Mouse (Mus musculus): ENCODE results near the gene Tent4a. TPM values are rescaled to one million over a fixed set of nuclear protein-coding genes. Genes with fewer than 3 reads are reported as not detected.

The Tent4a gene
- polyA plus RNA-seq, 1 experiment from 2014 or later = 8.4 TPM

DNA sequence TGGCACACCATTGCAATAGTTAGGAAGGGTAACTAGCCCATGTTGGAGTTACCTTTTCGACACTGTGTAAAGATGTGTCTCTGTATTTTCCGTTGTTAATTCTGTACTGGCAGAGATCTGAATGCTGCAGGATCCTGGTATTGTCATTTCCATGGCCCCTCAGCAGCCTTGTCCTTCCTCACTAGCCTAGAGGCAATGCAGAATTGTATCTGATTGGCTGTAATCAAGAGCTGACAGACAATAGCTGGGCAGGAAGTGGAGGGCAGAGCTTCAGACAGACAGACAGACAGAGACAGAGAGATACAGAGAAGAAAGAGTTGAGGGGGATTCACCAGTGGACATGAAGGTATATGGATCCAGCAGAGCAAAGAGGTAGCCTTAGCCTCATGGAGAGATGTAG, 75.5 kb downstream of the Tent4a start:
- 0 out of 2 replicates have a peak, but pooled peaks cover 8% of the 10 kb centered on the region for H3K4me1 ChIP-seq (ENCODE audit: control insufficient read depth, insufficient read depth, low read length)
- H3K27ac ChIP-seq (replicated peaks; ENCODE audit: low read depth, low read length) = no peak overlapping the region
- H3K9ac ChIP-seq (ENCODE audit: low read length) = no peak overlapping the region
- H3K4me3 ChIP-seq (ENCODE audit: low read depth, low read length) = no peak overlapping the region
- no peaks in the 10 kb centered on the region for H3K36me3 ChIP-seq (ENCODE audit: control insufficient read depth, insufficient read depth, low read length)
- H3K9me3 ChIP-seq (ENCODE audit: control insufficient read depth, low read length) = no peaks in the 10 kb centered on the region
- H3K27me3 ChIP-seq (ENCODE audit: control insufficient read depth, insufficient read depth, low read length) = no peaks in the 10 kb centered on the region
- DNase-seq (ENCODE audit: low spot score) (no peak), ATAC-seq (ENCODE audit: insufficient number of reproducible peaks, low FRiP score, low TSS enrichment, low read depth) (no peak)
- H3K4me2 ChIP-seq (ENCODE audit: low read depth, severe bottlenecking) = no peak overlapping the region
- WGBS = 89% methylated on average over 2 of the region's 2 CpGs

DNA sequence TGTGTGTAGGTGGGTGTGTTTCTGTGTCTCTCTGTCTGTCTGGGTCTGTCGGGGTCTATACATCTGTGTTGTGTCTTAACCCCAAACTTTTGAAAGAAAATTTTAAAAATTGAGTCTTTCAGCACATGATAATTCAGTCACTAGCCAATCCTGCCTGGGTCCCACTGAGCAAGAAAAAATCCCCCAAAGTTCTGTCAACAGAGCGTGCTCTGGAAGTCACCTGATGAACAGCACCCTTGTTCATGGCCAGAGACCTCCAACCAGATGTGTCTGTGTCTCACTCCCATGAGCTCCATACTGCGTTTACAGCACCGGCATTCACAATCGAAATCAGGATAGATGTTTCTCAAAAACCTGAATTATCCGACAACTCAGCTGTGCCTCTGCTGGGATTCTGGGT, 76.0 kb downstream of the Tent4a start:
- 90% methylated on average over 6 of the region's 6 CpGs for WGBS
- DNase-seq (ENCODE audit: low spot score) (no peak), ATAC-seq (ENCODE audit: insufficient number of reproducible peaks, low FRiP score, low TSS enrichment, low read depth) (no peak)
- no peak overlapping the region for H3K4me3 ChIP-seq (ENCODE audit: low read depth, low read length)
- no peaks in the 10 kb centered on the region for H3K36me3 ChIP-seq (ENCODE audit: control insufficient read depth, insufficient read depth, low read length)
- no peaks in the 10 kb centered on the region for H3K9me3 ChIP-seq (ENCODE audit: control insufficient read depth, low read length)
- H3K4me1 ChIP-seq (ENCODE audit: control insufficient read depth, insufficient read depth, low read length) = 0 out of 2 replicates have a peak, but pooled peaks cover 8% of the 10 kb centered on the region
- no peaks in the 10 kb centered on the region for H3K27me3 ChIP-seq (ENCODE audit: control insufficient read depth, insufficient read depth, low read length)
- no peak overlapping the region for H3K4me2 ChIP-seq (ENCODE audit: low read depth, severe bottlenecking)
- no peak overlapping the region for H3K27ac ChIP-seq (replicated peaks; ENCODE audit: low read depth, low read length)
- H3K9ac ChIP-seq (ENCODE audit: low read length) = no peak overlapping the region

DNA sequence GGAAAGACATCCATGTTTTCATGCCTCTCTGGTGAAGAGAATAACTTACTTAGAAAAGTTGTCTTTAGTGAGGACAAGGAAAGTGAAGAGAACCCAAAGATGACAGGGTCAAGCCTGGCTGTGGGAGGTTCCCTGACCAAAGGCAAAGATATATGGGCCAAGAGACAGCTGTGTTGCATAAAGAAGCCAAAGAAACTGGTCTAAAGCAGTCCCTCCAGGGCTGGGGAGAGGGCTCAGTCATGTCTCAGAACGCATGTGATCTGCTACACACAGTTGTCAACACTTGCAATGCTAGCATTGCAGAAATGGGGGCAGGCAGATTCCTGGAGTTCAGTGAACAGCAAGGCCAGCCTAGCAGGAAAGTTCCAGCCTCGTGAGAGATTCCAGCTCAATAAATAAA, 77.3 kb downstream of the Tent4a start:
- 71% methylated on average over 2 of the region's 2 CpGs for WGBS
- no peak for DNase-seq (ENCODE audit: low spot score)
- Histone ChIP-seq H3K4me3 (ENCODE audit: low read depth, low read length) (no peak overlapping the region), H3K9me3 (ENCODE audit: control insufficient read depth, low read length) (no peaks in the 10 kb centered on the region), H3K9ac (ENCODE audit: low read length) (no peak overlapping the region), H3K4me2 (ENCODE audit: low read depth, severe bottlenecking) (no peak overlapping the region), H3K27me3 (ENCODE audit: control insufficient read depth, insufficient read depth, low read length) (no peaks in the 10 kb centered on the region), H3K4me1 (ENCODE audit: control insufficient read depth, insufficient read depth, low read length) (0 out of 2 replicates have a peak, but pooled peaks cover 8% of the 10 kb centered on the region), H3K36me3 (ENCODE audit: control insufficient read depth, insufficient read depth, low read length) (no peaks in the 10 kb centered on the region), H3K27ac (replicated peaks; ENCODE audit: low read depth, low read length) (no peak overlapping the region)
- no peak for ATAC-seq (ENCODE audit: insufficient number of reproducible peaks, low FRiP score, low TSS enrichment, low read depth)

DNA sequence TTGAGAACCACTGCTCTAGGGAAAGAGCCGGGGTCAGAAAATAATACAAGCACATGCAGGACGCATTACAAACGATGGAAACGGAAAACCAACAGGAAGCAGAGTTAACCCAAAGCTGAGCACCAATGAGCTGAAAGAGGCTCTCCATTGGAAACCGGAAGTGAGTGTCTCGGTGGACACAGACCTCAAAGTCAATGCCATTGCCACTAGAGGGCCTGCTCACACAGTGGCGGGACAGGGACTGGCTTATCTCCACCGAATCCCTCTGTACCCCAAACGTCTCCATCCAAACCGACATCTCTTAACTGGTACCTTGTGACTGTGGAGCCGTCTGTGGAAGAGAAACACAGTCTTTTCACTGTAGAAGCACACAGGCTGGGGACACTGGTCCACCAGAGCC, 77.8 kb downstream of the Tent4a start:
- Histone ChIP-seq H3K4me1 (ENCODE audit: control insufficient read depth, insufficient read depth, low read length) (0 out of 2 replicates have a peak, but pooled peaks cover 8% of the 10 kb centered on the region), H3K4me3 (ENCODE audit: low read depth, low read length) (no peak overlapping the region), H3K36me3 (ENCODE audit: control insufficient read depth, insufficient read depth, low read length) (no peaks in the 10 kb centered on the region), H3K9me3 (ENCODE audit: control insufficient read depth, low read length) (no peaks in the 10 kb centered on the region), H3K27me3 (ENCODE audit: control insufficient read depth, insufficient read depth, low read length) (no peaks in the 10 kb centered on the region), H3K4me2 (ENCODE audit: low read depth, severe bottlenecking) (no peak overlapping the region), H3K9ac (ENCODE audit: low read length) (no peak overlapping the region), H3K27ac (replicated peaks; ENCODE audit: low read depth, low read length) (no peak overlapping the region)
- DNase-seq (ENCODE audit: low spot score) (no peak), ATAC-seq (ENCODE audit: insufficient number of reproducible peaks, low FRiP score, low TSS enrichment, low read depth) (no peak)
- WGBS = 79% methylated on average over 11 of the region's 11 CpGs

DNA sequence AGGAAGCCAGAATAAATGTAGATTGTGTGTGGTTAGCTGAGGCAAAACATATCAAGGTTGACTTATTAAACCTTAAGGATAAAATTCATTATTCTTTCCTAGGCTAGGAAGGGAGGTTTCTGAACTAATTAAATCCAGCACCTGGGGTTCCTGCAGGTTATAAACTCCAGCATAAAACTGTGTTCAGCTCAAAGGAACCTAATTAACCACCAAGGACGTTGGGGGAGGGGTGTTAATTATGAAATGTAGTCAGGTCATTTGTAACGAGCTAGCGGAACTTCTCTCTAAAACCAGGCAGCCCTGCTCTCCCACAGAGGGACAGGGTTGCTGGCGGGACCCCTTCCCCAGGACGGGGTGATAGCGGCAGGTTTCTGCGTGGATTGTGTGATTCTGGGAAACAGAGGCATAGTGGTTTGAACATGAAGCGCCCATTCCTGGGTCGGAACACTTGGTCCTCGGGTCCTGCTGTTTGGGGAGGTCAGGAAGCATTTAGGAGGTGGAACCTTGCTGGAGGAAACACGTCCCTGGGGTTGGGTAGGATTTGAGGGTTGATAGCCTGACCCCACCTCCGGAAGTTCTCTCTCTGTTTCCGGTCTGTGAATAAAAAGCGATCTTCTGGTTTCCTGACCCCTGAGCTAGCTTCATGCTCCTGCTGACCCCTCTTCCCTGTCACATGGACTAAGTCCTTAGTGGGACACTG, 78.8 kb downstream of the Tent4a start:
- Histone ChIP-seq H3K9ac (ENCODE audit: low read length) (peak overlapping the region; percentile 17; the same call in 1 of the 2 replicates), H3K4me2 (ENCODE audit: low read depth, severe bottlenecking) (peak overlapping the region; percentile 22; the same call in 1 of the 2 replicates), H3K36me3 (ENCODE audit: control insufficient read depth, insufficient read depth, low read length) (no peaks in the 10 kb centered on the region), H3K4me3 (ENCODE audit: low read depth, low read length) (no peak overlapping the region), H3K27me3 (ENCODE audit: control insufficient read depth, insufficient read depth, low read length) (no peaks in the 10 kb centered on the region), H3K9me3 (ENCODE audit: control insufficient read depth, low read length) (no peaks in the 10 kb centered on the region), H3K4me1 (ENCODE audit: control insufficient read depth, insufficient read depth, low read length) (0 out of 2 replicates have a peak, but pooled peaks cover 8% of the 10 kb centered on the region), H3K27ac (replicated peaks; ENCODE audit: low read depth, low read length) (0 out of 2 replicates have a peak overlapping the region, but pooled peaks have one; percentile 3)
- WGBS = 44% methylated on average over 14 of the region's 14 CpGs
- DNase-seq (ENCODE audit: low spot score) (peak; percentile 34), ATAC-seq (ENCODE audit: insufficient number of reproducible peaks, low FRiP score, low TSS enrichment, low read depth) (peak; percentile 41; the same call in 1 of the 2 replicates)

Other genes with a start within 250 kb of the Tent4a start
- gene Nsun2, start 871 bp downstream of the Tent4a start, polyA plus RNA-seq (2014; fragmentation: Nextera tagmentation; extraction: Ambion mirVana) = 149 and 159 TPM in 2 replicates
- 19.3 and 23.5 TPM in 2 replicates for gene Srd5a1, start 76.8 kb upstream of the Tent4a start, polyA plus RNA-seq (2014; fragmentation: Nextera tagmentation; extraction: Ambion mirVana)
- 1.7 and 1.8 TPM in 2 replicates for gene Ube2ql1, start 205.3 kb upstream of the Tent4a start, polyA plus RNA-seq (2014; fragmentation: Nextera tagmentation; extraction: Ambion mirVana)

Measured in limb, embryonic 11.5 days (tissue).